Mouse (Mus musculus) gonadal fat pad, adult 2 months (tissue): Measurements from ENCODE around the gene Mup3. TPM values are rescaled to one million over a fixed set of nuclear protein-coding genes. Genes with fewer than 3 reads are reported as not detected.
"Not testable (repeated sequence)": the region's sequence is repeated elsewhere in the genome, so short reads cannot be mapped to it uniquely, and the experiment has no call there.

ENCODE experiments used
- DNase-seq: peaks from one replicate; pipeline ENCODE4 v3.0.0-alpha.2; 2012; ENCODE audit warnings: low read depth
- polyA plus RNA-seq: library from polyadenylated mRNA; depleted of rRNA; stranded (reverse); fragments of >200 nt; gene quantifications from 2 replicates; pipeline ENCODE4 v1.2.3, GENCODE M21; 2012; rRNA removed

Gene Mup3
- 1.2 TPM in 1 of 2 replicates, not detected in the other for polyA plus RNA-seq

GRCm38 (mm10) chr4:62087241-62087640 lies at the start of gene Mup3:
Gene Mup3, minus strand, starts transcription at chr4:62087342.
- no peak for DNase-seq

- no peak for DNase-seq
Observed at GRCm38 (mm10) chr4:62133706-62134105, 46.6 kb upstream of the Mup3 start.

- DNase-seq: not testable (repeated sequence)
Observed at GRCm38 (mm10) chr4:62103366-62103765, 16.2 kb upstream of the Mup3 start.

GRCm38 (mm10) chr4:62087953-62088352 lies 811 bp upstream of the Mup3 start:
- DNase-seq: no peak

GRCm38 (mm10) chr4:62082755-62083154 lies 4.4 kb downstream of the Mup3 start:
- peak; percentile 1 for DNase-seq

- no peak for DNase-seq
Observed at GRCm38 (mm10) chr4:62075126-62075525, 12.0 kb downstream of the Mup3 start.

DNA sequence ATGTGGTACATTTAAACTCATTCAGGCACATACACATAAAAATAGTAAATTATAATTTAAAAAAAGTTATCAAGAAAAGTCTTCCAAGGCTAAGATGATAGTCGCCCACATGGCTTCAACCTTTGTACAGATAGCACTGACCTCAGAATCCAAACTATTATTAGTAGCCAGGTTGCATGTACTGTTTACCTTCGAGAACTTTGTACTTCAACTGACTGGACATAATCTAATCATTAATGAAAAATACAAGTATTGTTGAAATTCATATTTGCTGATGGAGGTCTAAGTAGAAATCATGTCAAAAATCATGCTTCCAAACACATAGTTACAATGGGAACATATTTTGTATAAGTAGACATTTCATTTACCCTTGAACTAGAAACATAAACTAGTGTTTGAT lies 32.4 kb downstream of the Mup3 start:
- DNase-seq: not testable (repeated sequence)

GRCm38 (mm10) chr4:62054058-62054457 lies 33.1 kb downstream of the Mup3 start, which contains the start of gene Mup20:
Gene Mup20, minus strand, starts transcription at chr4:62054158.
- DNase-seq: not testable (repeated sequence)

Other genes with a start within 250 kb of the Mup3 start
- not detected in 2 replicates for gene Mup20, start 33.2 kb downstream of the Mup3 start, polyA plus RNA-seq
- gene Mup21, start 63.5 kb upstream of the Mup3 start, polyA plus RNA-seq: not detected in 2 replicates
- 0.88 and 1.0 TPM in 2 replicates for gene Zfp37, start 143.7 kb upstream of the Mup3 start, polyA plus RNA-seq
- gene Slc31a2, start 175.2 kb upstream of the Mup3 start, polyA plus RNA-seq: 64.9 and 72.7 TPM in 2 replicates